Mouse (Mus musculus) MEL (cell line): ENCODE measurements around the gene Kcnh6.

ENCODE experiments used
- BHLHE40 ChIP-seq: IDR thresholded peaks from 2 replicates; pipeline ENCODE4 v1.6.1; 2012; ENCODE audit warnings: low read depth, mild to moderate bottlenecking, inconsistent platforms, low read length, improper control_type of control experiment, borderline replicate concordance
- CTCF ChIP-seq, 3 experiments: IDR thresholded peaks in 2 of 3; conservative IDR thresholded peaks in 1 of 3; 2 replicates each; pipeline ENCODE4 v1.5.1; 2011 to 2012; ENCODE audit warnings: low read length in 3 of 3, low read depth in 2 of 3, mild to moderate bottlenecking in 2 of 3, improper control_type of control experiment in 1 of 3, inconsistent platforms in 1 of 3, mixed read lengths in 1 of 3, moderate library complexity in 1 of 3; ENCODE audit not compliant: control insufficient read depth in 1 of 3, insufficient read depth in 1 of 3, poor library complexity in 1 of 3, severe bottlenecking in 1 of 3
- EP300 ChIP-seq, 2 experiments: IDR thresholded peaks; 2 replicates each; pipeline ENCODE4 v1.6.1; 2011; ENCODE audit warnings: improper control_type of control experiment in 2 of 2, low read length in 2 of 2, low read depth in 1 of 2, mild to moderate bottlenecking in 1 of 2
- HCFC1 ChIP-seq: IDR thresholded peaks from 2 replicates; pipeline ENCODE4 v1.6.1; 2012; ENCODE audit warnings: low read depth, mild to moderate bottlenecking, inconsistent platforms, low read length, improper control_type of control experiment, moderate library complexity
- KAT2A ChIP-seq: conservative IDR thresholded peaks from 2 replicates; pipeline ENCODE4 v1.6.1; 2012; ENCODE audit warnings: low read depth, low read length, improper control_type of control experiment, inconsistent platforms
- POLR2A ChIP-seq, 2 experiments: IDR thresholded peaks; 2 replicates each; pipeline ENCODE4 v1.6.1; 2011 to 2012; ENCODE audit warnings: low read length in 2 of 2, mild to moderate bottlenecking in 2 of 2, control low read depth in 1 of 2, improper control_type of control experiment in 1 of 2, low read depth in 1 of 2, moderate library complexity in 1 of 2; ENCODE audit not compliant: control insufficient read depth in 1 of 2, insufficient read depth in 1 of 2, poor library complexity in 1 of 2
- RAD21 ChIP-seq: IDR thresholded peaks from 2 replicates; pipeline ENCODE4 v1.6.1; 2011; ENCODE audit warnings: mild to moderate bottlenecking, low read depth, low read length, improper control_type of control experiment
- SMC3 ChIP-seq: IDR thresholded peaks from 2 replicates; pipeline ENCODE4 v1.6.1; 2011; ENCODE audit warnings: low read depth, low read length, improper control_type of control experiment
- TCF12 ChIP-seq: IDR thresholded peaks from 2 replicates; pipeline ENCODE4 v1.6.1; 2014; ENCODE audit warnings: low read depth, mild to moderate bottlenecking, inconsistent platforms, low read length, improper control_type of control experiment, moderate library complexity
- USF2 ChIP-seq, 2 experiments: IDR thresholded peaks; 2 replicates each; pipeline ENCODE4 v1.6.1; 2011 to 2012; ENCODE audit warnings: improper control_type of control experiment in 2 of 2, low read length in 2 of 2, borderline replicate concordance in 1 of 2, inconsistent platforms in 1 of 2, low read depth in 1 of 2, mild to moderate bottlenecking in 1 of 2; ENCODE audit not compliant: insufficient read depth in 1 of 2
- ZMIZ1 ChIP-seq: IDR thresholded peaks from 2 replicates; pipeline ENCODE4 v1.6.1; 2012; ENCODE audit warnings: low read depth, mild to moderate bottlenecking, inconsistent platforms, low read length, improper control_type of control experiment, moderate library complexity

DNA sequence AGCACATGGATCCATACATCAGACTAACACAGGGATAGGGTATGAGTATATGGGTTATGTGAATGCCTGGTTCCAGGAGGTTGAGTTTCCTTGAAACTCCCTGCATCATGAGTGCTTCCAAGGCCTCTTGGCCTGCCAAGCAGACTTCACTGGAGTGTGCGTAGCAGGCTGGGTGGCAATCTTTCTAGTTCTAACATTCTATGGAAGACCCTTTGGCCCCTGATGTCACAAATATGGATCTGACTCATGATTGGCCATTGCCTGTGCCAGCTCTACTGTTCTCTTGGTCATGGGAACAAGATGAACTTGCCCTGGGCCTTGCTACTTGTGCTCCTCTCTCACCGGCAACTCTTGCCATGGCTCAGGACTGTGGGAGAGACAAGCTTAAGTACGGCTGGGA is 13.5 kb upstream of the Kcnh6 start, which contains the start of gene Ace3:
- TF ChIP-seq CTCF (IDR thresholded peaks at IDR 0.05 in 2 of 3, conservative IDR thresholded peaks at IDR 0.05 in 1 of 3; ENCODE audit: control insufficient read depth in 1 of 3, insufficient read depth in 1 of 3, low read depth in 2 of 3, low read length in 3 of 3, poor library complexity in 1 of 3, severe bottlenecking in 1 of 3): no peak
- TF ChIP-seq BHLHE40: no peak
- no peak for TF ChIP-seq POLR2A (IDR thresholded peaks at IDR 0.05; ENCODE audit: control insufficient read depth in 1 of 2, insufficient read depth in 1 of 2, low read depth in 1 of 2, low read length in 2 of 2, poor library complexity in 1 of 2)
- TF ChIP-seq SMC3: no peak
- no peak for TF ChIP-seq KAT2A
- TF ChIP-seq HCFC1: no peak
- TF ChIP-seq EP300 (IDR thresholded peaks at IDR 0.05; ENCODE audit: low read depth in 1 of 2, low read length in 2 of 2): no peak
- no peak for TF ChIP-seq USF2 (IDR thresholded peaks at IDR 0.05; ENCODE audit: borderline replicate concordance in 1 of 2, insufficient read depth in 1 of 2, low read depth in 1 of 2, low read length in 2 of 2)
- no peak for TF ChIP-seq TCF12
- TF ChIP-seq RAD21: no peak
- no peak for TF ChIP-seq ZMIZ1
